Mouse (Mus musculus) MEL (cell line): Measurements from ENCODE around the gene Pla2g5. TPM values are rescaled to one million over a fixed set of nuclear protein-coding genes. Genes with fewer than 3 reads are reported as not detected.

Experiments used
- DNase-seq: peaks from one replicate; pipeline ENCODE4 v3.0.0; 2011; ENCODE audit warnings: low read depth, low spot score
- H3K27ac ChIP-seq: 2 replicates; pipeline ENCODE4 v1.5.1; 2012; ENCODE audit warnings: low read depth, mild to moderate bottlenecking, control low read depth, low read length, moderate library complexity; ENCODE audit not compliant: control insufficient read depth
- H3K27me3 ChIP-seq, 2 experiments: fragments of 150-350 bp in 1 of 2; sonication (generic) in 1 of 2; 2 replicates each; pipeline ENCODE4 v1.6.1; 2012; ENCODE audit warnings: low read length in 2 of 2, mild to moderate bottlenecking in 2 of 2, improper control_type of control experiment in 1 of 2, moderate library complexity in 1 of 2; ENCODE audit not compliant: insufficient read depth in 2 of 2, control insufficient read depth in 1 of 2
- H3K36me3 ChIP-seq, 2 experiments: 2 replicates each; pipeline ENCODE4 v1.6.1; 2012 to 2014; ENCODE audit warnings: low read length in 2 of 2, improper control_type of control experiment in 1 of 2, inconsistent platforms in 1 of 2, mild to moderate bottlenecking in 1 of 2; ENCODE audit not compliant: insufficient read depth in 2 of 2, control insufficient read depth in 1 of 2
- H3K4me1 ChIP-seq, 2 experiments: fragments of 150-350 bp in 1 of 2; sonication (generic) in 1 of 2; 2 replicates each; pipeline ENCODE4 v1.6.1; 2012; ENCODE audit warnings: low read length in 2 of 2, improper control_type of control experiment in 1 of 2, mild to moderate bottlenecking in 1 of 2; ENCODE audit not compliant: insufficient read depth in 2 of 2, control insufficient read depth in 1 of 2
- H3K4me3 ChIP-seq, 2 experiments: fragments of 150-350 bp in 1 of 2; sonication (generic) in 1 of 2; 2 replicates each; pipeline ENCODE4 v1.5.1; 2012; ENCODE audit warnings: low read depth in 2 of 2, low read length in 2 of 2, mild to moderate bottlenecking in 2 of 2, moderate library complexity in 2 of 2, control low read depth in 1 of 2, improper control_type of control experiment in 1 of 2; ENCODE audit not compliant: control insufficient read depth in 1 of 2, insufficient read depth in 1 of 2
- H3K79me2 ChIP-seq: 2 replicates; pipeline ENCODE4 v1.6.1; 2012; ENCODE audit warnings: mild to moderate bottlenecking, low read length, moderate library complexity; ENCODE audit not compliant: control insufficient read depth, poor library complexity, insufficient read depth
- H3K9ac ChIP-seq: 2 replicates; pipeline ENCODE4 v1.6.1; 2012; ENCODE audit warnings: low read depth, mild to moderate bottlenecking, control low read depth, low read length, moderate library complexity; ENCODE audit not compliant: control insufficient read depth, poor library complexity, severe bottlenecking
- H3K9me3 ChIP-seq: fragments of 150-350 bp; sonication (generic); replicated peaks from 2 replicates; pipeline ENCODE4 v1.6.1; 2012; ENCODE audit warnings: mild to moderate bottlenecking, low read length, improper control_type of control experiment, moderate library complexity; ENCODE audit not compliant: insufficient read depth
- BHLHE40 ChIP-seq: IDR thresholded peaks from 2 replicates; pipeline ENCODE4 v1.6.1; 2012; ENCODE audit warnings: low read depth, mild to moderate bottlenecking, inconsistent platforms, low read length, improper control_type of control experiment, borderline replicate concordance
- CTCF ChIP-seq, 3 experiments: IDR thresholded peaks in 2 of 3; conservative IDR thresholded peaks in 1 of 3; 2 replicates each; pipeline ENCODE4 v1.5.1; 2011 to 2012; ENCODE audit warnings: low read length in 3 of 3, low read depth in 2 of 3, mild to moderate bottlenecking in 2 of 3, improper control_type of control experiment in 1 of 3, inconsistent platforms in 1 of 3, mixed read lengths in 1 of 3, moderate library complexity in 1 of 3; ENCODE audit not compliant: control insufficient read depth in 1 of 3, insufficient read depth in 1 of 3, poor library complexity in 1 of 3, severe bottlenecking in 1 of 3
- ELF1 ChIP-seq: IDR thresholded peaks from 2 replicates; pipeline ENCODE4 v1.6.1; 2014; ENCODE audit warnings: low read depth, mild to moderate bottlenecking, inconsistent platforms, low read length, improper control_type of control experiment, moderate library complexity
- EP300 ChIP-seq, 2 experiments: IDR thresholded peaks; 2 replicates each; pipeline ENCODE4 v1.6.1; 2011; ENCODE audit warnings: improper control_type of control experiment in 2 of 2, low read length in 2 of 2, low read depth in 1 of 2, mild to moderate bottlenecking in 1 of 2
- ETS1 ChIP-seq: IDR thresholded peaks from 2 replicates; pipeline ENCODE4 v1.6.1; 2012; ENCODE audit warnings: low read depth, mild to moderate bottlenecking, inconsistent platforms, low read length, improper control_type of control experiment, moderate library complexity
- GABPA ChIP-seq: IDR thresholded peaks from 2 replicates; pipeline ENCODE4 v1.6.1; 2012; ENCODE audit warnings: low read depth, mild to moderate bottlenecking, inconsistent platforms, low read length, improper control_type of control experiment, moderate library complexity
- HCFC1 ChIP-seq: IDR thresholded peaks from 2 replicates; pipeline ENCODE4 v1.6.1; 2012; ENCODE audit warnings: low read depth, mild to moderate bottlenecking, inconsistent platforms, low read length, improper control_type of control experiment, moderate library complexity
- MAZ ChIP-seq: IDR thresholded peaks from 2 replicates; pipeline ENCODE4 v1.6.1; 2012; ENCODE audit warnings: low read depth, mild to moderate bottlenecking, inconsistent platforms, low read length, improper control_type of control experiment
- MYC ChIP-seq: IDR thresholded peaks from 2 replicates; pipeline ENCODE4 v1.6.1; 2011; ENCODE audit warnings: low read depth, mild to moderate bottlenecking, low read length, improper control_type of control experiment, moderate library complexity
- NRF1 ChIP-seq: IDR thresholded peaks from 2 replicates; pipeline ENCODE4 v1.6.1; 2014; ENCODE audit warnings: low read depth, mild to moderate bottlenecking, inconsistent platforms, low read length, improper control_type of control experiment, moderate library complexity; ENCODE audit not compliant: poor library complexity, insufficient read depth, severe bottlenecking
- RAD21 ChIP-seq: IDR thresholded peaks from 2 replicates; pipeline ENCODE4 v1.6.1; 2011; ENCODE audit warnings: mild to moderate bottlenecking, low read depth, low read length, improper control_type of control experiment
- SIN3A ChIP-seq: IDR thresholded peaks from 2 replicates; pipeline ENCODE4 v1.6.1; 2012; ENCODE audit warnings: low read length, improper control_type of control experiment, inconsistent platforms
- SMC3 ChIP-seq: IDR thresholded peaks from 2 replicates; pipeline ENCODE4 v1.6.1; 2011; ENCODE audit warnings: low read depth, low read length, improper control_type of control experiment
- TBP ChIP-seq: IDR thresholded peaks from 2 replicates; pipeline ENCODE4 v1.8.0; 2011; ENCODE audit warnings: low read depth, low read length, improper control_type of control experiment
- ZC3H11A ChIP-seq: IDR thresholded peaks from 2 replicates; pipeline ENCODE4 v1.6.1; 2012; ENCODE audit warnings: low read depth, mild to moderate bottlenecking, inconsistent platforms, low read length, improper control_type of control experiment
- ZKSCAN1 ChIP-seq: IDR thresholded peaks from 2 replicates; pipeline ENCODE4 v1.6.1; 2012; ENCODE audit warnings: low read depth, mild to moderate bottlenecking, inconsistent platforms, low read length, improper control_type of control experiment, moderate library complexity
- ZNF384 ChIP-seq: IDR thresholded peaks from 2 replicates; pipeline ENCODE4 v1.6.1; 2012; ENCODE audit warnings: low read depth, mild to moderate bottlenecking, inconsistent platforms, low read length, improper control_type of control experiment
- polyA plus RNA-seq, 2 experiments: library from polyadenylated mRNA; stranded (reverse) in 1 of 2; unstranded in 1 of 2; fragments of >175 nt in 1 of 2; fragments of >200 nt in 1 of 2; gene quantifications; 2 replicates each; pipeline versions ENCODE4 v1.2.1 to v1.2.4; 2012; ENCODE audit warnings: low replicate concordance in 2 of 2, low read depth in 1 of 2; ENCODE audit not compliant: insufficient read length in 2 of 2, insufficient read depth in 1 of 2, missing spikeins in 1 of 2
- total RNA-seq: library from RNA; depleted of rRNA; stranded (reverse); fragments of 300-350 nt; gene quantifications from 2 replicates; pipeline ENCODE4 v1.2.3, GENCODE M21; 2012

The Pla2g5 gene
- total and polyA plus RNA-seq, 3 experiments: not detected

DNA sequence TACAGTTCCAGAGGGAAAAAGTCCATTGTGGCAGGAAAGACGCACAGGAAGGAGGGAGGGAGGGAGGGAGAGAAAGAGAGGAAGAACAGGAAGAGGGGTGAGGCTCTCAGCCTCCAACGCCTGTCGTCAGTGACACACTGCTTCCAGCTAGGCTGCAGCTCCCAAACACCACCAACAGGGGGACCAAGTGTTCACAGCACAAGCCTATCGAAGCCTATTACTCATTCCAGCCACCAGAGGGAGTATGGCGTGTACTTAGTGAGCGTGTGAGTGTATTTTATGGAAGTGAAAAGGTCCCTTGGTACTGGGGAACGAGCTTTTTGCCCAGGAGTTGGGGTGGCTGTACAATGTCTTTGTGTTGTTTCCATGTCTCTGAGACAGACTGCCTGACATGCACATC lies 6.8 kb downstream of the Pla2g5 start:
- no peak overlapping the region for H3K27ac ChIP-seq
- H3K4me3 ChIP-seq: no peak overlapping the region
- TF ChIP-seq SIN3A: 0 out of 2 replicates have a peak, but pooled peaks have one; percentile 34
- peak; percentile 55 for TF ChIP-seq ZC3H11A
- TF ChIP-seq SMC3: peak; percentile 90
- 0 out of 2 replicates have a peak, but pooled peaks have one; percentile 15 for TF ChIP-seq ELF1
- 0 out of 2 replicates have a peak, but pooled peaks have one; percentile 25 for TF ChIP-seq MAZ
- TF ChIP-seq GABPA: no peak
- TF ChIP-seq RAD21: peak; percentile 60
- 0 out of 2 replicates have a peak, but pooled peaks have one; percentile 38 for TF ChIP-seq MYC
- 0 out of 2 replicates have a peak, but pooled peaks have one; percentile 35 for TF ChIP-seq HCFC1
- TF ChIP-seq ETS1: no peak
- no peak for TF ChIP-seq EP300 (IDR thresholded peaks at IDR 0.05; ENCODE audit: low read depth in 1 of 2, low read length in 2 of 2)
- peak; percentile 79 to 100 (median 98) for TF ChIP-seq CTCF (IDR thresholded peaks at IDR 0.05 in 2 of 3, conservative IDR thresholded peaks at IDR 0.05 in 1 of 3; ENCODE audit: control insufficient read depth in 1 of 3, insufficient read depth in 1 of 3, low read depth in 2 of 3, low read length in 3 of 3, poor library complexity in 1 of 3, severe bottlenecking in 1 of 3)
- H3K9ac ChIP-seq: no peak overlapping the region
- H3K79me2 ChIP-seq: no peaks in the 10 kb centered on the region
- peak; percentile 91 for DNase-seq
- H3K9me3 ChIP-seq: no peaks in the 10 kb centered on the region
- no peaks in the 10 kb centered on the region for H3K27me3 ChIP-seq
- peaks cover 0 to 9% of the 10 kb centered on the region in 2 experiments; a peak in 1 of 4 replicates for H3K4me1 ChIP-seq
- no peaks in the 10 kb centered on the region for H3K36me3 ChIP-seq

DNA sequence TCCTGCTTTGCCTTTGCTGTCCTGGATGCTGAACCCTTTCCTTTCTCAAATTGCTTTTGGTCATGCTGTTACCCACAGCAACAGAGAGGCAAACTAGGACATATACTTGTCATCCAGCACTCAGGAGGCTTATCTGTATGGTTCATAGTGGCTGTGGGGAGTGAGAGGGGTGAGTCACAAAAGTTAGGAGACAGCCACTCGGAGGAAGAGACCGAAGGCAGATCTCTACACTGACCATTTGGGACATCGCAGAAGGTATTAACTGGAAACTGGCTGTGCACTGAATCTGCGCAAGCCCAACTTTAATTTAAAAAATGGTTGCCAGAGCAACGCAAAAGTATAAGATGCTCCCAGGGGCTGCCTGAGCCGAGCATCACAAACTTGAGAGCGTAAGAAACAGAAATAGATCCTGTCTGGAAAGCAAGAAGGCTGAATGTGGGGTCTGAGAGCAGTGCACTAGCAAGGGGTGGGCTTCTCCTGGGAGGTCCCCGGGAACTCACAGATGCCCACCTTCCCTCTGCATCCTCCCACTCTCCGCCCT lies 8.1 kb downstream of the Pla2g5 start:
- Histone ChIP-seq H3K9me3 (no peaks in the 10 kb centered on the region), H3K27ac (no peak overlapping the region), H3K4me1 (peaks cover 0 to 9% of the 10 kb centered on the region in 2 experiments; a peak in 1 of 4 replicates), H3K27me3 (no peaks in the 10 kb centered on the region), H3K4me3 (no peak overlapping the region), H3K9ac (no peak overlapping the region), H3K36me3 (no peaks in the 10 kb centered on the region), H3K79me2 (no peaks in the 10 kb centered on the region)
- peak; percentile 16 for DNase-seq
- TF ChIP-seq ZKSCAN1 (no peak), NRF1 (no peak), BHLHE40 (no peak), SIN3A (no peak), TBP (no peak), ZNF384 (no peak)
